Mouse (Mus musculus): ENCODE data around the gene Vax1. TPM values are rescaled to one million over a fixed set of nuclear protein-coding genes. Genes with fewer than 3 reads are reported as not detected.

Gene Vax1
- polyA plus RNA-seq (2014; fragmentation: Illumina TruSeq; extraction: RNeasy Lipid Tissue Mini Kit (QIAGEN cat#74804); ENCODE audit: insufficient read depth, low read depth, low replicate concordance): not detected

DNA sequence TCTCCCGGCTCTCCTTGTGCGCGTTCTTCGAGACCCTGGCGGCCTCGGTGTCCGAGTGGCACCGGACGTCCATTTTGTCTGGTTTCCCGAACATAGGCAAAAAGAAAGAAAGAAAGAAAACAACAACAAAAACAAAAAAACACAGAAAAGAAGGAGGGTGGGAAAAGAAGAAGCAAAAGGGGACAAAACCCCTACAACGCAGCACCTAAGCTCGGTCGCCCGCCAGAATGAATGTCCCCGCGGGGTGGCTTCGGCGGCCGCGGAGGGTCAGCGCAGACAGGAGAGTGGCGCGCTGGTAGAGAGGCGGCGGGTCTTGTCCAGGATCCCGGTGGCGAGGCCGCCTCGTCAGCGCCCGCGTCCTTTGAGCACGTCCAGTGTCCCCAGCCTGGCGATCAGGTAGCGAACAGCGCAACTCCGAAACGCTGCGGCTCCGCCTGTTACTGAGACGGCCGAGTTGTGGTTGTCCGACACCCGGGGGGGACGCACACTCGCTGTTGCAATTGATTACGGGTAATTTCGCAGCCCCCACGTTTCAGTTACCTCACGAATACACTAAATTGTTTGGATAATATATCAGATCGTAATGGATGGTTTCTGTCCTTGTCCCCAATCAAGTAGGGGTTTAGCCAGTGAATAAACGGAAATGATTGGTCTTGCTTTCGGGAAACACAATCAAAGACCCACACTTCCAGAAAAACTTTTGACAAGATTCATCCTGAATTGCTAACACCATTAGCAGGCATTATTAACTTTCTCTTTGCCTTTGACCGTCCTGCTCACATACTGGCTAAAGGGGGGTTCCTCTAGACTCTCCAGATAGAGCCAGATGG is at the start of gene Vax1:
Vax1 (minus strand) TSS at position 121 of the 830 bp plus-strand sequence.

GRCm38 (mm10) chr19:59218991-59219390 is 49.1 kb upstream of the Vax1 start, which contains the start of gene Kcnk18:
Gene Kcnk18, plus strand, starts transcription at chr19:59219214.

Other genes with a start within 250 kb of the Vax1 start
- 5.8 TPM for gene Eno4, start 226.6 kb downstream of the Vax1 start, polyA plus RNA-seq (2014; fragmentation: Illumina TruSeq; extraction: RNeasy Lipid Tissue Mini Kit (QIAGEN cat#74804); ENCODE audit: insufficient read depth, low read depth, low replicate concordance)
- gene Hspa12a, start 226.4 kb downstream of the Vax1 start, polyA plus RNA-seq (2014; fragmentation: Illumina TruSeq; extraction: RNeasy Lipid Tissue Mini Kit (QIAGEN cat#74804); ENCODE audit: insufficient read depth, low read depth, low replicate concordance): 5.1 TPM
- gene Shtn1, start 94.0 kb downstream of the Vax1 start, polyA plus RNA-seq (2014; fragmentation: Illumina TruSeq; extraction: RNeasy Lipid Tissue Mini Kit (QIAGEN cat#74804); ENCODE audit: insufficient read depth, low read depth, low replicate concordance): 11.2 TPM
- not detected for gene Kcnk18, start 49.2 kb upstream of the Vax1 start, polyA plus RNA-seq (2014; fragmentation: Illumina TruSeq; extraction: RNeasy Lipid Tissue Mini Kit (QIAGEN cat#74804); ENCODE audit: insufficient read depth, low read depth, low replicate concordance)
- gene Slc18a2, start 90.8 kb upstream of the Vax1 start, polyA plus RNA-seq (2014; fragmentation: Illumina TruSeq; extraction: RNeasy Lipid Tissue Mini Kit (QIAGEN cat#74804); ENCODE audit: insufficient read depth, low read depth, low replicate concordance): 0.19 TPM
- gene Rps12-ps3, start 152.2 kb upstream of the Vax1 start, polyA plus RNA-seq (2014; fragmentation: Illumina TruSeq; extraction: RNeasy Lipid Tissue Mini Kit (QIAGEN cat#74804); ENCODE audit: insufficient read depth, low read depth, low replicate concordance): 60.1 TPM
- gene Pdzd8, start 175.7 kb upstream of the Vax1 start, polyA plus RNA-seq (2014; fragmentation: Illumina TruSeq; extraction: RNeasy Lipid Tissue Mini Kit (QIAGEN cat#74804); ENCODE audit: insufficient read depth, low read depth, low replicate concordance): 8.9 TPM

All from lung, adult 10 weeks (tissue).